Mouse (Mus musculus) midbrain, embryonic 13.5 days (tissue): ENCODE data around the gene Map2. TPM values are rescaled to one million over a fixed set of nuclear protein-coding genes. Genes with fewer than 3 reads are reported as not detected.
A peak's percentile ranks its signal among the peaks of the same experiment; 100 is the strongest.

Experiments used
- ATAC-seq: fragments of 200-750 bp; cut with Nextera tagmentation; 2 replicates; pipeline ENCODE4 v1.8.0; 2017; ENCODE audit warnings: mild to moderate bottlenecking, moderate TSS enrichment, moderate library complexity
- H3K27ac ChIP-seq: fragments of 300-500 bp; sonication (generic); 2 replicates; pipeline ENCODE4 v1.5.1; 2015; ENCODE audit warnings: inconsistent platforms, mild to moderate bottlenecking, moderate library complexity
- H3K27me3 ChIP-seq: fragments of 300-500 bp; sonication (generic); 2 replicates; pipeline ENCODE4 v1.6.1; 2015; ENCODE audit warnings: mild to moderate bottlenecking, inconsistent platforms
- H3K36me3 ChIP-seq: fragments of 300-500 bp; sonication (generic); 2 replicates; pipeline ENCODE4 v1.6.1; 2015; ENCODE audit warnings: mild to moderate bottlenecking, inconsistent platforms
- H3K4me1 ChIP-seq: fragments of 300-500 bp; sonication (generic); replicated peaks from 2 replicates; pipeline ENCODE4 v1.6.1; 2015; ENCODE audit warnings: inconsistent platforms
- H3K4me2 ChIP-seq: fragments of 300-500 bp; sonication (generic); replicated peaks from 2 replicates; pipeline ENCODE4 v1.6.1; 2015; ENCODE audit warnings: moderate library complexity, mild to moderate bottlenecking, inconsistent platforms
- H3K4me3 ChIP-seq: fragments of 300-500 bp; sonication (generic); replicated peaks from 2 replicates; pipeline ENCODE4 v1.5.1; 2015; ENCODE audit warnings: mild to moderate bottlenecking, inconsistent platforms
- H3K9ac ChIP-seq: fragments of 300-500 bp; sonication (generic); replicated peaks from 2 replicates; pipeline ENCODE4 v1.6.1; 2015; ENCODE audit warnings: mild to moderate bottlenecking, inconsistent platforms
- H3K9me3 ChIP-seq: fragments of 300-500 bp; sonication (generic); 2 replicates; pipeline ENCODE4 v1.6.1; 2016; ENCODE audit warnings: mild to moderate bottlenecking, inconsistent platforms
- WGBS: fragments of 180-500 bp; shearing (Covaris S2); methylation state at CpG from one replicate; pipeline ENCODE4 v1.1.7; 2015; 5-methylcytosine and 5-hydroxymethylcytosine counted together
- polyA plus RNA-seq: library from polyadenylated mRNA; unstranded; fragments of >200 nt; fragmentation: Nextera tagmentation; extraction: Ambion mirVana; gene quantifications from 2 replicates; pipeline ENCODE4 v1.2.1, GENCODE M21; 2015

The Map2 gene
- polyA plus RNA-seq, 1 experiment from 2014 or later, result 458 TPM

DNA sequence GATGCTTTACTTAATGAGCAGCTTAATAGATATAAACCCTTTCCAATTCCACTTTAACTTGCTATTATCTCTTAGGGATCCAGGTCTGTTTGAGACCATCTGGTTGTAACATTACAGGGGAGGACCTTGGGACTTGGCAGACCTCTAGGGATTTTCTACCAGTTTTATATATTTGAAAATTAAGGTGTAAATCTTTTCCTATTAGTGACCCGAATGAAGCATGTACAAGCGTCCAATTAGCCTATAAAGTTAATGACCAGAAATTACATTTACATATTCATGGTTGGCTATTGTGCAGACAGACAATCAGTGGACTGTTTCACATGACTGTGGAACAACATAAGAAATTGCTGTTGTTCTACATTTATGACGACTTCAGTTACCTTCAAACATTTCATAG lies 88.1 kb downstream of the Map2 start:
- ATAC-seq, result no peak

DNA sequence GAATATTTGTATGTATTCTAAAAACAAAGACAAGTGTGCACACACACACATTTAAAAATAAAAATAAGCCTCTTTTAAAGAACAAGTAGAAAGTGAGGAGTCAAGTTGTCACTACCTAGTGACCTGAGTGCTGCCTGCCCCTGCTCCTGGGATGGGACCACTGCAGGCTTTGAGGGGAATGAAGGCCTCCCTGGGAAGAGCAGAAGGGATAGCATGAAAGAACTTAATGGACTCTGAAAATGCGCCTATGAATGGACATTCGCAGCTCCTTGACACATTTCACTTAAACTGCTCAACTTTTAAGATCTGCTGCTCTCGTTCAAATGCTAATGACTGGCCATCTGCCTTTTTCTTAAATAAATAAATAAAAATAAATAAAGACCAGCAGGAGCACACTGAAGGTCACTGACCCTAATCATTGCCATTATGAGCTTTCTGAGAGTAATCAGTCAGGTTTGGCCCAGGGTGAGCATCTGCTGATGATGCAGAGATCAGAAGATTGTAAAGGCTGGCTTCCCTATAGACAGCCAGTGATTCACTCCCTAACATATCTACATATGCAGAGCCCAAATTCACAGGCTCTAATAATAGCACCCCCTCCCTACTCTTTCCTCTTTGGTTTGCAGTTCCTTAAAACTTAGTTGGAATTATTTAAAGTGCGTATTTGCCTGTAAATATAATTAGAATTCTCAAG lies 91.3 kb downstream of the Map2 start:
- no peaks in the 10 kb centered on the region for H3K36me3 ChIP-seq
- no peak overlapping the region for H3K4me3 ChIP-seq
- WGBS, result 29% methylated on average over 4 of the region's 4 CpGs
- ATAC-seq, result no peak
- H3K9me3 ChIP-seq, result no peaks in the 10 kb centered on the region
- no peak overlapping the region for H3K27ac ChIP-seq
- peaks cover 18% of the 10 kb centered on the region for H3K4me1 ChIP-seq
- H3K4me2 ChIP-seq, result no peak overlapping the region
- no peaks in the 10 kb centered on the region for H3K27me3 ChIP-seq
- no peak overlapping the region for H3K9ac ChIP-seq

More for the DNA sequence above, 88.1 kb downstream of the Map2 start:
- peaks cover 18% of the 10 kb centered on the region for H3K4me1 ChIP-seq
- no peaks in the 10 kb centered on the region for H3K27me3 ChIP-seq
- H3K9ac ChIP-seq, result no peak overlapping the region
- 52% methylated on average over 3 of the region's 3 CpGs for WGBS
- H3K9me3 ChIP-seq, result no peaks in the 10 kb centered on the region
- H3K4me3 ChIP-seq, result no peak overlapping the region
- H3K4me2 ChIP-seq, result no peak overlapping the region
- no peaks in the 10 kb centered on the region for H3K36me3 ChIP-seq
- H3K27ac ChIP-seq, result no peak overlapping the region

DNA sequence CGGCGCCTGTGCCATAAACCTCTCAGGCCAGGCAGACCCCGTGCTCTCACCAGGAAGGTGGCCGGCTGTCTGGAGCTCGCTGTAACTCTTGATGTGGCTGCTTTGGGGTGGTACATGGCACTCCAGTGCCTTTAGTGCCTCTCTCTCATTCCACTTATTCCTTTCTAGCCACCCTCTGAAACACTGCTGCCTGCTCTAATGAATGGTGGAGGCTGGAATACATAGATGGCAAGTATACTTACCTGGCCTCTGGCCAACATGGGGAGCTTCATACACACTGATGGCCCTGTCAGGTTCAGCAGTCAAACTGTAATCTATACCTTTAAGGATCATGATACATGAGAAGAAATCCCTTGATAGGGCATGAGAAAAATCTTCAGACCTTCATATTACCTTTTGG lies 102.6 kb downstream of the Map2 start:
- ATAC-seq, result 0 out of 2 replicates have a peak, but pooled peaks have one; percentile 48
- H3K4me1 ChIP-seq, result peaks cover 8% of the 10 kb centered on the region
- no peaks in the 10 kb centered on the region for H3K27me3 ChIP-seq
- H3K9ac ChIP-seq, result no peak overlapping the region
- no peaks in the 10 kb centered on the region for H3K9me3 ChIP-seq
- no peaks in the 10 kb centered on the region for H3K36me3 ChIP-seq
- H3K27ac ChIP-seq, result no peak overlapping the region
- 96% methylated on average over 5 of the region's 5 CpGs for WGBS
- H3K4me3 ChIP-seq, result no peak overlapping the region
- no peak overlapping the region for H3K4me2 ChIP-seq

DNA sequence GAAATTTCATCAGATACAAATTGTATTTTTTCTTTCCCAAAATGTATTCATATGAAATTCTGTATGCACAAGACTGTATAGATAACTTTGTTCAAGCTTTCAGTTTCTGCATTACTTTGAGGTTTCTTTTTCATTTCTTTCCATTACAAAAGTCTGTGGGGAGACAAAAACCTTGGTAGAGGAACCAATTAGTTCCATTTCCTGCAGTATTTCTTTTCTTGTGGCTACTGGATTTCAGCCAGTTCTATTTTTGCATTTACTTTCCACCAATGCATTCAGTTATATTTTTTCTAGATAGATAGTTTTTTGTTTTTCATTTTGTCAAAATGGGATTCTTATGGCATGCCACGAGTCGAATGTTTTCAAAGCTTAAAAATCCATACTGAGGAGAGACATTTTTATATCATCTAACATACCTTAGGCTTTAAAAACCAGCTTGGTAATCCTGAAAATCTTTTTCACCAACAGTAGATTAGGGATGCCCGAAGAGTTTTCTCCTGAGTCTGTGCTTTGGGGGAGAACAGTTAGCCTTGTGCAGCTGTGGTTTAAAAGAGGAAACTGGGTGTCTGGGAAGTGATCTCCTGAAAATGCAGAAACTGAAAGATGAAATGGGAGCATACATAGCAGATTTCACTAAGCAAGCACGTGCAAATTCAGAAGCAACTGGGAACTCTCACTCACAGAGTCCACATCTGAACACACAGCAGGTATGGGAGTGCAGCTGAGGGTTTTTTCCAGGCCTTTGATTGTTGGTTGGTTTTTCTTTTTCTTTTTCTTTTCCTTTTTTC lies 104.3 kb downstream of the Map2 start:
- no peak overlapping the region for H3K4me2 ChIP-seq
- no peaks in the 10 kb centered on the region for H3K36me3 ChIP-seq
- H3K4me3 ChIP-seq, result no peak overlapping the region
- peaks cover 8% of the 10 kb centered on the region for H3K4me1 ChIP-seq
- H3K9me3 ChIP-seq, result no peaks in the 10 kb centered on the region
- H3K27ac ChIP-seq, result no peak overlapping the region
- H3K9ac ChIP-seq, result no peak overlapping the region
- no peaks in the 10 kb centered on the region for H3K27me3 ChIP-seq
- no peak for ATAC-seq
- 91% methylated on average over 4 of the region's 4 CpGs for WGBS

DNA sequence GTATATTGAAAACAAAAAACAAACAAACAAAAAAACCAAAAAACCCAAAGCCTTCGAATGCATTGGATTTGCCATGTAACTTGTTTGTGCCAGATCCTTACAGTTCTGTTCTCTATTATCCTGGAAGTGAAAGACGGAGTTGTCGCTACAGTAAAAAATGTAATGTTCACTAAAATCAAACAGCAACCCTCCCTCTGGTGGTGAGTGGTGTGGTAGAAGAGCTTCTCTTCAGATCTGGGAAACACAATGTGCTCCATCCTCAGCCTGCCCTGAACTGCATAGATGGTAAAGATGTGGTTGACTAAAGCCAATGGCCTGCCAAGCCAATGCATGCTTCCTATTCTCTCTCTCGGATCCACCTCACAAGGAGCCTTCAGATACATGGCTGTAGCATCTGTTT lies 105.1 kb downstream of the Map2 start:
- H3K36me3 ChIP-seq, result no peaks in the 10 kb centered on the region
- WGBS, result 94% methylated on average over 4 of the region's 4 CpGs
- no peaks in the 10 kb centered on the region for H3K27me3 ChIP-seq
- no peak overlapping the region for H3K27ac ChIP-seq
- no peak overlapping the region for H3K4me3 ChIP-seq
- peaks cover 9% of the 10 kb centered on the region for H3K4me1 ChIP-seq
- no peak for ATAC-seq
- H3K9ac ChIP-seq, result no peak overlapping the region
- no peaks in the 10 kb centered on the region for H3K9me3 ChIP-seq
- H3K4me2 ChIP-seq, result no peak overlapping the region

DNA sequence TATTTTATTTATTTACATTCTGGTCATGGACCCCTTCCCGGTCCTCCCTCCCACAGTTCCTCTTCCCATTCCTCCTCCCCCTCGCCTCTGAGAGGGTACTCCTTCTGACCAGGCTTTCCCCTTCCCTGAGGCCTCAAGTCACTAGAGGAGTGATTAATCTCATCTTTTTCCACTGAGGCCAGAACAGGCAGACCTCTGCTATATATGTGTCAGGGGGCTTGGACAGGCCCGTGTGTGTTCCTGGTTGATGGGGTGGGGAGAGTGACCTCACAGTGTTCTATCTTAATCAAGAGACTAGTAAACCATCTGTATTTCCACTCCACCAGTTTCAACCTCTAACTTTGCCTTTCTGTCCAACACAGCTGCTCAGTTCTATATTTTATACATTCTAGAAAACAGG lies 107.4 kb downstream of the Map2 start:
- Histone ChIP-seq H3K36me3 (no peaks in the 10 kb centered on the region), H3K4me1 (peaks cover 16% of the 10 kb centered on the region), H3K27me3 (no peaks in the 10 kb centered on the region), H3K27ac (peak overlapping the region; percentile 44; the same call in 1 of the 2 replicates), H3K4me3 (no peak overlapping the region), H3K9me3 (no peaks in the 10 kb centered on the region), H3K4me2 (no peak overlapping the region), H3K9ac (no peak overlapping the region)
- WGBS, result 69% methylated on average over 3 of the region's 3 CpGs
- ATAC-seq, result no peak

DNA sequence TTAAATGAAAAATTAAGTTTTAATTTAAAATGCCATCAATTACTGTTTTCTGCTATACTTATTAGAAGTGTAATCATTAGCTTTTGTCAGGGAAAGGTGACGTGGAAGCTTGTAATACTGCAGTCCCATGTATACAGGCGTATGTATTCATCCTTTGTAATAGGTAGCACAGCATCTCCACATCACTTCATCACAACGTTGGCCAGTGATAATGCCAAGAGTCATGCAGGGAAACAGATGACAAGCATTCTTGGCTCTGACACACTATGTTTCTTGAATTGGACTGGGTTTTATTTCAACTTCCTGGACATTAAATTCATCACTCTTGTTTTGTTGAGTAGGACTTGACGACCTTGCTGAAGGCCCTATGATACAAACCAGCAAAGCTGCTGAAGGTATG lies 113.9 kb downstream of the Map2 start:
- Histone ChIP-seq H3K4me3 (no peak overlapping the region), H3K4me2 (no peak overlapping the region), H3K9me3 (no peaks in the 10 kb centered on the region), H3K36me3 (no peaks in the 10 kb centered on the region), H3K27me3 (no peaks in the 10 kb centered on the region), H3K9ac (no peak overlapping the region), H3K4me1 (0 out of 2 replicates have a peak, but pooled peaks cover 8% of the 10 kb centered on the region), H3K27ac (no peak overlapping the region)
- no peak for ATAC-seq
- 90% methylated on average over 4 of the region's 4 CpGs for WGBS

DNA sequence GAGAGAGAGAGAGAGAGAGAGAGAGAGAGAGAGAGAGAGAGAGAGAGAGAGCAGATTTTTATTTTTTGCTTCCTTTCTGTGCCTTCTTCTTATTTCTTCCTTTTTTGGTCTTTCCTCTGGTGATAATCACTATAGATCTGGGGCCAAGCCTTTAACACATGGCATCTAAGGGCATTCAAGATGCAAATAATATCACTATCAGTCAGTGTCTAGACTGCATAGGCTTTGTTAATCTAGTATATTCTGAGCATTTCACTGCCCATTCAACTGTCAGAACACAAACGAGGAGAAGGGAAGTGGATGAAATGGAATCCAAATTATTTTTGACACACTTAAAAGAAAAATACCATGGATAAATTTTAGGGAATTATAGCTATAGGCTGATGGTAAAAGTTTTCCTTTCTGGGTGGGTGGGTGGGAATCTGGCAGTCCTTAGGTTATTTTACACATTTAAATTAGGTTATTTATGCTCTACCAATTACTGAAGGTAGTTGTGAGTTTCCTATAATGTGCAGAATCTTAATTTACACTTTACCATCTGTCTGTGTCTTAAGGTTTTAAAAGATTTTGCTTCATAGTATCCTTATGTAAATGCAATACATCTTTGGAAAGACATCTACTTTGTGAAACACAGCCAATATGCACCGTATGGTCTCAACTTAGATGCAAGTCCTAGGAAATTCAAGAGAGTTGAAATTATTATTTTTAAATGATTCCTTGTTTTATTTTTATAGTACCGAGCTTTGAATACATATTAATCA lies 117.2 kb downstream of the Map2 start:
- Histone ChIP-seq H3K9ac (no peak overlapping the region), H3K4me2 (no peak overlapping the region), H3K9me3 (no peaks in the 10 kb centered on the region), H3K4me1 (no peaks in the 10 kb centered on the region), H3K27ac (no peak overlapping the region), H3K27me3 (no peaks in the 10 kb centered on the region), H3K4me3 (no peak overlapping the region), H3K36me3 (no peaks in the 10 kb centered on the region)
- ATAC-seq, result no peak
- 87% methylated on average over 3 of the region's 3 CpGs for WGBS

DNA sequence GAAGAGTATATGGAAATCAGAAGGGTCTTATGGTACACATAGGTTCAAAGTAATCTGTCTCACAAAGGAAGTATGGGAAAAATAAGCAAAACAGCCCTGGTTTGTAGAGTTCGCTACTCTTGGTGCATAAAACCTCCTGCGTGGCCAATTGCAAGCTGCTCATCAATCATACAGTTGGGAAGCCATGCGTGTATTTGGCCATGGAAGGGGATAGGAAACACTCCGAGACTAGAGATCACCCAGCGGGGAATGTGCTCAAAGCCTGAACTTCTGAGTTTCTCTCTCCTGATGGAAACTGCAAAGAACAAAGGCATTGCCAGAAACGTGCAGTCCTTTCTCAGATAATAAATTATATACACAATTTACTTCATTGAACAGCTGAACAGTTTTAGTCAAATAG lies 124.3 kb downstream of the Map2 start:
- Histone ChIP-seq H3K9me3 (no peaks in the 10 kb centered on the region), H3K4me1 (no peaks in the 10 kb centered on the region), H3K4me2 (no peak overlapping the region), H3K36me3 (no peaks in the 10 kb centered on the region), H3K27ac (0 out of 2 replicates have a peak overlapping the region, but pooled peaks have one; percentile 6), H3K4me3 (no peak overlapping the region), H3K9ac (no peak overlapping the region), H3K27me3 (no peaks in the 10 kb centered on the region)
- no peak for ATAC-seq
- WGBS, result 78% methylated on average over 6 of the region's 6 CpGs

DNA sequence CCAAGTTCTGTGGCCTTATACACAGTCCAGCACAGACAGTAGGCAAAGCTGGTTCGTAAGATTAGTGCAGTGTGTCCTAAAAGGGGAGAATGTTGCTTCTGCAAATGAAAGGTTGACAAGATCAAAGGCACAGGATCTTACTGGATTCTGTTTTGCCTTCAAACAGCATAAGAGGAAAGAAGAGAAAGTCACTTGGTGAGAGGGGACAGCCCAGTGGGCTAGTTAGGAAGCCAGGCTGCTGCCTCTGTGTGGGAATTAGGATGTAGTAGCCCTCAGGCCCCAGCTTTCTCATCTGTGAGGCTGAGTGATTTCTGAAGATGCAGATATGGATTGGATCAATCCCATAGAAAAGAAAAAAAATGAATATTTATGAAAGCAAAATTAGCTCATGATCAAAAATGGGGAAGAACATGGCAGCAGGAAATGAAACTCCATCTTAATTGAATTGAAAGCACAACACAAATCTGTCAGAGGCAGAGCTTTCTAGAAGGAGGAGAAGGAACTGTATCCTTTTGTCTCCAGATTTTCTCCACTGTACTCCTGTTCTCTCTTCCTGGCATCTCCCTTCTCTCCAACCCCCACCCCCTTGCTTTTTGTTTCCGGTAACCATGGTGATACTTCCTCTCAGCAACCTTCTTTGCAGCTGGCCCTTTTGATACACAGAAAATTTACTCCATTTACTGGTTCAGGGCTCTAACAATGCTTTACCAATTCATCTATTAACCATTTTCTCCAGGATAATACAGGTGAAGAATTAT lies 145.5 kb downstream of the Map2 start:
- WGBS, result 25% methylated on average over 2 of the region's 2 CpGs
- peak overlapping the region; percentile 23 for H3K4me3 ChIP-seq
- peak overlapping the region; percentile 99 for H3K27ac ChIP-seq
- peak overlapping the region; percentile 58 for H3K9ac ChIP-seq
- peak; percentile 69 for ATAC-seq
- no peaks in the 10 kb centered on the region for H3K27me3 ChIP-seq
- peak overlapping the region; percentile 55 for H3K4me2 ChIP-seq
- H3K9me3 ChIP-seq, result no peaks in the 10 kb centered on the region
- no peaks in the 10 kb centered on the region for H3K36me3 ChIP-seq
- H3K4me1 ChIP-seq, result peaks cover 40% of the 10 kb centered on the region

DNA sequence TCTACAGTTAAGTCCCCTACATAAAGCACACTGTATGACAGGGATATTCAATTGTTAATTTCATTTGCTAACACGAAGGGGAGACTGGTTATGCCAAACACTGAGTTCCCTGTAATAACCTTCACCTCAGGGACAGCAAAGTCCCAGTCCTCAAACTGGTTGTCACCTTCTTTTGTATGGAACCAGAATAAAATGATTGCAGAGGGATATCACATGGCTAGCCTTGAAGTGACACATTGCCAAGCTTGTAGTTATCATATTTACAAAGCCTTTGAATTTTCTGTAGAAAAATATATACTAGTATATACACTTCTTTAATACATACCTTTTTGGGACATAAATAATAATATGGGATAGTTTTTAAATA lies 146.0 kb downstream of the Map2 start:
- Histone ChIP-seq H3K4me2 (peak overlapping the region; percentile 55), H3K4me3 (peak overlapping the region; percentile 23), H3K4me1 (peaks cover 42% of the 10 kb centered on the region), H3K27ac (peak overlapping the region; percentile 99), H3K9ac (peak overlapping the region; percentile 58), H3K9me3 (no peaks in the 10 kb centered on the region), H3K36me3 (no peaks in the 10 kb centered on the region), H3K27me3 (no peaks in the 10 kb centered on the region)
- 6% methylated on average over 1 of the region's 1 CpGs for WGBS
- peak; percentile 16 for ATAC-seq
